Mouse (Mus musculus) intestine, embryonic 14.5 days (tissue): ENCODE measurements around the gene Ntf5. TPM values are rescaled to one million over a fixed set of nuclear protein-coding genes. Genes with fewer than 3 reads are reported as not detected.
A peak's percentile ranks its signal among the peaks of the same experiment; 100 is the strongest.

ENCODE experiments used
- ATAC-seq: fragments of 200-750 bp; cut with Nextera tagmentation; replicated peaks from 2 replicates; pipeline ENCODE4 v1.8.0; 2017; ENCODE audit warnings: low read depth, moderate number of reproducible peaks, moderate TSS enrichment, moderate library complexity; ENCODE audit not compliant: low FRiP score, low TSS enrichment
- DNase-seq: peaks from one replicate; pipeline ENCODE4 v3.0.0-alpha.2; 2018; ENCODE audit warnings: low spot score
- H3K27ac ChIP-seq: fragments of 300-500 bp; sonication (generic); 2 replicates; pipeline ENCODE4 v1.5.1; 2014; ENCODE audit warnings: low read depth, mild to moderate bottlenecking, control low read depth
- H3K27me3 ChIP-seq: fragments of 300-500 bp; sonication (generic); replicated peaks from 2 replicates; pipeline ENCODE4 v1.6.1; 2014; ENCODE audit warnings: low read length, control low read depth; ENCODE audit not compliant: control insufficient read depth, insufficient read depth
- H3K36me3 ChIP-seq: fragments of 300-500 bp; sonication (generic); 2 replicates; pipeline ENCODE4 v1.6.1; 2014; ENCODE audit warnings: low read length, control low read depth; ENCODE audit not compliant: control insufficient read depth, insufficient read depth
- H3K4me1 ChIP-seq: fragments of 300-500 bp; sonication (generic); replicated peaks from 2 replicates; pipeline ENCODE4 v1.6.1; 2014; ENCODE audit warnings: low read length, control low read depth, mixed read lengths; ENCODE audit not compliant: control insufficient read depth, insufficient read depth
- H3K4me2 ChIP-seq: fragments of 300-500 bp; sonication (generic); 2 replicates; pipeline ENCODE4 v1.6.1; 2014; ENCODE audit warnings: low read length
- H3K4me3 ChIP-seq: fragments of 300-500 bp; sonication (generic); 2 replicates; pipeline ENCODE4 v1.5.1; 2014; ENCODE audit warnings: low read depth, low read length, control low read depth, mixed read lengths
- H3K9ac ChIP-seq: fragments of 300-500 bp; sonication (generic); 2 replicates; pipeline ENCODE4 v1.6.1; 2014; ENCODE audit warnings: mild to moderate bottlenecking, low read length
- H3K9me3 ChIP-seq: fragments of 300-500 bp; sonication (generic); 2 replicates; pipeline ENCODE4 v1.6.1; 2016; ENCODE audit warnings: low read length, control low read depth; ENCODE audit not compliant: control insufficient read depth
- WGBS: fragments of 180-500 bp; shearing (Covaris S2); extraction: QIAGEN DNeasy Blood & Tissue Kit; methylation state at CpG from one replicate; pipeline ENCODE4 v1.1.7; 2014; 5-methylcytosine and 5-hydroxymethylcytosine counted together
- polyA plus RNA-seq: library from polyadenylated mRNA; unstranded; fragments of >200 nt; fragmentation: Nextera tagmentation; extraction: Ambion mirVana; gene quantifications from 2 replicates; pipeline ENCODE4 v1.2.1, GENCODE M21; 2014

Ntf5 gene
- polyA plus RNA-seq, 1 experiment from 2014 or later: 2.3 TPM

DNA sequence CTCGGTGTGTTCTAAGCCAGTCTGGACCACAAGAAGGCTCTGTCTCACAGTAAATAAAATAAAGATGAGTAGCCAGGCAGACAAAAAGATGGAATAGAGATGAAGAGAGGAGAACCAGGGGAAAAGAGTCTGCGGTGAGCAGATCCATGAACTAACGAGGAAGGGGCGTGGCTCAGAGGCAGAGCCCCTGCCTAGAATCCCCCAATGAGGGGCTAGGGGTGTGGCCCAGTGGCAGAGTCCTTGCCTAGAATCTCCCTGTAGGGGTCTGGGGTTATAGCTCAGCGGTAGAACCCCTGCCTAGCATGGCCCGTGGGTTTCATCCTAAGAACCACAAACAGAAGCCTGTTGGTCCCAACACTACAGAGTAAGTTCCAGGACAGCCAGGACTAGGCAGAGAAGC is 23.6 kb downstream of the Ntf5 start:
- H3K36me3 ChIP-seq: peaks cover 22% of the 10 kb centered on the region
- no peaks in the 10 kb centered on the region for H3K9me3 ChIP-seq
- H3K27me3 ChIP-seq: no peaks in the 10 kb centered on the region
- H3K4me1 ChIP-seq: peaks cover 35% of the 10 kb centered on the region
- H3K9ac ChIP-seq: no peak overlapping the region
- WGBS: 35% methylated on average over 6 of the region's 6 CpGs
- ATAC-seq (no peak), DNase-seq (no peak)
- peak overlapping the region; percentile 4; the same call in 1 of the 2 replicates for H3K4me2 ChIP-seq
- no peak overlapping the region for H3K4me3 ChIP-seq
- H3K27ac ChIP-seq: no peak overlapping the region

DNA sequence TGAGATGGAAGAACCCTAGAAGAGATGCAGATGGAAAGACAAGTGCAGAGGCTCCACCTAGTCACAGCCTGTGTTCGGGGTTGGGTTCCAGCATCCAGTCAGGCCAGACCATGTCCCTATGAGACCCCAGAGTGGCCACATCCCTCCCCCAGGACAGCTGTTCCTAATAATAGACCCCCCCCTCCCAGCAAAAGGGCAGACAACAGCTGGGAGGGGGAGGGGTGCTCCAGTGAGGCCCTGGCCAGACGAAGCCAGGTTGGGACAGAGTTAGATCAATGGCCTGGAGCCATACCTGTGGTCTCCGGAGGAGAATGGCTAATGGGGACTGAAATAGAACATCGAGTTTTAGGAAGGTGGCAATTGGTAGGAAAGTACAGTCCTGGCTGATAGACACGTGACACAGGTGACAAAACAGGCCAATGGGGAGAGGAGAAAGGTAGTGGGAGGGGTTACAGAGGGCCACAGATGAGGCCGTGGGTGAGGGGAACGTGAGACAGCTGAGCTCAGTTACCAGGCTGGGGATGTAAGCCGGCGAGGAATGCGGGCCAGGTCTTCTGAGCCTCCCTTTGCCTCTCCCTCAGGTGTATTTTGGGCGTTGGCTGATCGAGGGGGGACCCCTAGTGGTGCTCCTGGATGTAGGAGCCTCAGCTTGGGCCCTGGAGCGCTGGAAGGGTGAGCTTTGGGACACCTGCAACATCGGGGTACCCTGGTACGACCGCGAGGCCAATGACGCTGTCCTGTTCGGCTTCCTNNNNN is 24.2 kb downstream of the Ntf5 start, which contains the start of gene Ruvbl2:
Gene Ruvbl2 (minus strand): TSS at position 576 of the 756 bp plus-strand sequence.
- no peak for ATAC-seq
- peak within 1 kb of the TSS; percentile 18 for H3K4me2 ChIP-seq
- H3K4me1 ChIP-seq: peaks cover 35% of the 10 kb centered on the region
- no peak for DNase-seq
- H3K9me3 ChIP-seq: no peaks in the 10 kb centered on the region
- H3K27me3 ChIP-seq: no peaks in the 10 kb centered on the region
- H3K27ac ChIP-seq: no peak within 1 kb of the TSS
- no peak within 1 kb of the TSS for H3K4me3 ChIP-seq
- no peak within 1 kb of the TSS for H3K9ac ChIP-seq
- WGBS: 25% methylated on average over 19 of the region's 19 CpGs
- H3K36me3 ChIP-seq: peaks cover 25% of the 10 kb centered on the region

DNA sequence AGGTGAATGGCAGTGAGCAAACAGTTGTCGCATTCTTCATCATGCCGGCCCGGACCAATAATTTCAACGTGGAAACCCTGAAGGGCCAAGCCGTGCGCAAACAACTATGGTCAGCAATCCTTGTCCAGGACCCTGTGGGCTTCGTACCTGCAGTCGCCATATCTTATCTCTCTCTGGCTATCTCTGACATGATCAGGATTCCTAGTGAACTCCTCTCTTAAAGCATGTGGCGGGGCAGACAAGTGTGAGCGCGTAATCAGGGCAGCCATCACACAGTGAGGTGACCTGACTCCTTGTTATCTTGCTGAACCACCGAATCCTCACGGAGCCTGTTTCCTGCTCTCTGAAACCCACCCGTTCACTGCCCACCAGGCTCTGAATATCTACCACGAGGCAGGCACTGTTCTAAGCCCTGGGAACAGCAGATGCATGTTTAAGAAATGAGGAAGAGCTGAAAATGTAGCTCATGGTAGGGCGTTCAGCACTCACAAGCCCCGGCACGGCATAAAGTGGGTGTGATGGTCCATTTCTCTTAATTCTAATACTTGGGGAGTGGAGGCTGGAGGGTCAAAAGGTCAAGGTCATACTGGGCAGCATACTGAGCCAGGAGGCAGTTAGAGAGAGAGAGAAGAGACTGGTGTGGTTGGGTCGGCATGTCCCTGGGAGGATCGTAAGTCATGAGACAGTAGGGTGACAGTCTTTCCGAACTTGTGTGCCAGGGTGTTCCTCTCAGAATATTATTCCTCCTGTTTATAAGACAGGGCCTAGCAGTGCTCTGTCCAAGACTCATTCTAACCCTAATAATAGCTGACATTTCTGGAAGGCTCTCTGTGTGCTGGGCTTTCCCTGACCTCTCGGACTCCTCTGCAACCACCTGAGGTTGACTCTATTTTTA is 30.3 kb downstream of the Ntf5 start:
- Histone ChIP-seq H3K36me3 (peaks cover 61% of the 10 kb centered on the region), H3K27me3 (no peaks in the 10 kb centered on the region), H3K9ac (no peak overlapping the region), H3K27ac (no peak overlapping the region), H3K9me3 (no peaks in the 10 kb centered on the region), H3K4me2 (no peak overlapping the region), H3K4me1 (0 out of 2 replicates have a peak, but pooled peaks cover 5% of the 10 kb centered on the region), H3K4me3 (no peak overlapping the region)
- DNase-seq (no peak), ATAC-seq (no peak)
- 82% methylated on average over 22 of the region's 22 CpGs for WGBS

- peaks cover 56% of the 10 kb centered on the region for H3K36me3 ChIP-seq
- no peaks in the 10 kb centered on the region for H3K9me3 ChIP-seq
- H3K4me2 ChIP-seq: no peak overlapping the region
- H3K4me1 ChIP-seq: 0 out of 2 replicates have a peak, but pooled peaks cover 5% of the 10 kb centered on the region
- ATAC-seq (no peak), DNase-seq (no peak)
- H3K4me3 ChIP-seq: no peak overlapping the region
- H3K9ac ChIP-seq: no peak overlapping the region
- no peaks in the 10 kb centered on the region for H3K27me3 ChIP-seq
- H3K27ac ChIP-seq: no peak overlapping the region
Observed at GRCm38 (mm10) chr7:45446589-45446988, 33.1 kb downstream of the Ntf5 start.

DNA sequence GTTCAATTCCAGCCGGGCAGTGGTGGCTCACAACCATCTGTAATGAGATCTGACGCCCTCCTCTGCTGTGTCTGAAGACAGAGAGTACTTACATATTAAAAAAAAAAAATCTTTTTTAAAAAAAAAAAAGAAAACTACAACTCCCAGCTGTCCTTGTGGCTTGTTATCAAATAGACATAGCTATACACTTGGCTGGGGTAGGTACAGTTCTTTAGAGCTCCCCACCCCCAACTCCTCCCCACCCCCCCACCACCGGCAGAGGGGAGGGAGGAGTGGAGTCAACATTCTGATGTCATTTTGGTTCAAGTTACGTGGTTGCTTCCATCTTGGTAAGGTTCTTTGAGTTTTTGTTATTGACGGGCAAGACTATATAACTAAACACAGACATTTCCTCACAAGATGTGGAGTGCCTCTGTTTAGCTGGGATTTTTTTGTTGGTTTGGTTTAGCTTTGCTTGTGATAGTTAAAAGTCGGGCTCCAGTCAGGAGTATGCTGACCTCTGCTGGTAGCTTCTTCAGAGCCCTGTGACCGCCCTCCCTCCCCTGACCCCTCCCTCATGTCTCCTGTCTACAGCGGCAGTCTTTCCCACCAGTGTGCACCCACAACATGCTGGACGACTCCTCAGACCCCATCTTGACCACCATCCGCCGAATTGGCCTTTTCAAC is 34.0 kb downstream of the Ntf5 start:
- Histone ChIP-seq H3K27me3 (no peaks in the 10 kb centered on the region), H3K9ac (no peak overlapping the region), H3K27ac (no peak overlapping the region), H3K4me3 (no peak overlapping the region), H3K4me1 (0 out of 2 replicates have a peak, but pooled peaks cover 5% of the 10 kb centered on the region), H3K36me3 (peaks cover 59% of the 10 kb centered on the region), H3K4me2 (no peak overlapping the region), H3K9me3 (no peaks in the 10 kb centered on the region)
- DNase-seq: no peak
- ATAC-seq: no peak
- 31% methylated on average over 11 of the region's 11 CpGs for WGBS

DNA sequence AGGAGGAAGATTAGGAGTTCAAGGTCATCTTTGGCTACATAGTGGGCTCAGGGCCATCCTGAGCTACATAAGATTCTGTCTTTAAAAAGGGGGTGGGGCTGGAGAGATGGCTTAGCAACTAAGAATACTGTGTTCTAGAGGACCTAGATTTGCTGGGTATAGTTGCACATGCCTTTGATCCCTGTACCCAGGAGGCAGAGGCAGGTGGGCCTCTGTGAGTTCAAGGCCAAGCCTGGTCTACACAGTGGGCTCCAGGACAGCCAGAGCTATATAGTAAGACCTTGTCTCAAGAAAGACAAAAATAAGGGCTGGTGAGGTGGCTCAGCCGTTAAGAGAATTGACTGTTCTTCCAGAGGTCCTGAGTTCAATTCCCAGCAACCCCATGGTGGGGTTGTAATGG is 36.5 kb downstream of the Ntf5 start:
- H3K4me2 ChIP-seq: no peak overlapping the region
- DNase-seq: no peak
- no peak overlapping the region for H3K9ac ChIP-seq
- whole genome bisulfite sequencing: 87% methylated on average over 1 of the region's 1 CpGs
- H3K4me3 ChIP-seq: no peak overlapping the region
- no peak overlapping the region for H3K27ac ChIP-seq
- no peaks in the 10 kb centered on the region for H3K27me3 ChIP-seq
- peaks cover 58% of the 10 kb centered on the region for H3K36me3 ChIP-seq
- H3K4me1 ChIP-seq: 0 out of 2 replicates have a peak, but pooled peaks cover 5% of the 10 kb centered on the region
- no peaks in the 10 kb centered on the region for H3K9me3 ChIP-seq
- no peak for ATAC-seq

- Histone ChIP-seq H3K4me2 (no peak overlapping the region), H3K4me1 (0 out of 2 replicates have a peak, but pooled peaks cover 5% of the 10 kb centered on the region), H3K27ac (no peak overlapping the region), H3K27me3 (no peaks in the 10 kb centered on the region), H3K36me3 (peaks cover 60% of the 10 kb centered on the region), H3K4me3 (no peak overlapping the region), H3K9ac (no peak overlapping the region), H3K9me3 (no peaks in the 10 kb centered on the region)
- 53% methylated on average over 23 of the region's 23 CpGs for WGBS
- peak; percentile 70 for ATAC-seq
- peak; percentile 93 for DNase-seq
Observed at GRCm38 (mm10) chr7:45451344-45451982, 38.0 kb downstream of the Ntf5 start.

DNA sequence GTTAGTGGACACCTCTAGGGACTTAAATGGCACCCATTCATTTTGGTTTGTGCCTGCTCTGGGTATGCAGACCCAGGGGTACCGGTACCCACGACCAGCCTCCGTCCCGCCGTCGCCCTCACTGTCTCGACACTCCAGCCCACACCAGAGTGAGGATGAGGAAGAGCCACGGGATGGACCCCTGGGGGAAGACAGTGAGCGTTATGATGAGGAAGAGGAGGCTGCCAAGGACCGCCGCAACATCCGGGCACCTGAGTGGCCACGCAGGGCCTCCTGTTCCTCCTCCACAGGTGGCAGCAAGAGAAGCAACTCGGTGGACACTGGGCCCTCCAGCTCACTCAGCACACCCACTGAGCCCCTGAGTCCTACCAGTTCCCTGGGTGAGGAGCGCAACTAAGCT is 41.5 kb downstream of the Ntf5 start:
- no peak overlapping the region for H3K4me2 ChIP-seq
- H3K27ac ChIP-seq: no peak overlapping the region
- H3K27me3 ChIP-seq: no peaks in the 10 kb centered on the region
- peaks cover 62% of the 10 kb centered on the region for H3K36me3 ChIP-seq
- no peak for DNase-seq
- H3K4me1 ChIP-seq: peaks cover 16% of the 10 kb centered on the region
- no peaks in the 10 kb centered on the region for H3K9me3 ChIP-seq
- H3K9ac ChIP-seq: no peak overlapping the region
- H3K4me3 ChIP-seq: no peak overlapping the region
- no peak for ATAC-seq
- 91% methylated on average over 15 of the region's 15 CpGs for WGBS
